Mouse (Mus musculus) spleen, adult 2 months (tissue): ENCODE results near the gene Cct4. TPM values are rescaled to one million over a fixed set of nuclear protein-coding genes. Genes with fewer than 3 reads are reported as not detected.
A peak's percentile ranks its signal among the peaks of the same experiment; 100 is the strongest.

ENCODE experiments used
- DNase-seq, 2 experiments: peaks; one replicate each; pipeline versions ENCODE4 v3.0.0 to v3.0.0-alpha.2; 2012 to 2021; ENCODE audit warnings: low spot score in 2 of 2, low read depth in 1 of 2
- H3K27ac ChIP-seq: fragments of 200-500 bp; 2 replicates; pipeline ENCODE4 v1.5.1; 2012; ENCODE audit warnings: low read length, inconsistent platforms; ENCODE audit not compliant: insufficient read depth
- H3K27me3 ChIP-seq: fragments of 200-500 bp; 2 replicates; pipeline ENCODE4 v1.6.1; 2012; ENCODE audit warnings: mild to moderate bottlenecking, moderate library complexity, low read length, inconsistent platforms; ENCODE audit not compliant: control insufficient read depth, insufficient read depth
- H3K36me3 ChIP-seq: fragments of 200-500 bp; 2 replicates; pipeline ENCODE4 v1.6.1; 2012; ENCODE audit warnings: mild to moderate bottlenecking, low read length, inconsistent platforms; ENCODE audit not compliant: control insufficient read depth, insufficient read depth
- H3K4me1 ChIP-seq: fragments of 200-500 bp; 2 replicates; pipeline ENCODE4 v1.6.1; 2011; ENCODE audit warnings: inconsistent platforms; ENCODE audit not compliant: control insufficient read depth, insufficient read depth, insufficient read length
- H3K4me3 ChIP-seq: fragments of 200-500 bp; 2 replicates; pipeline ENCODE4 v1.5.1; 2011; ENCODE audit warnings: mild to moderate bottlenecking, inconsistent platforms; ENCODE audit not compliant: insufficient read depth, insufficient read length; ENCODE audit errors: extremely low read depth
- CTCF ChIP-seq: fragments of 200-500 bp; IDR thresholded peaks from 2 replicates; pipeline ENCODE4 v1.5.1; 2011; ENCODE audit warnings: mild to moderate bottlenecking, inconsistent platforms; ENCODE audit not compliant: insufficient read depth, insufficient read length, insufficient replicate concordance; ENCODE audit errors: extremely low read depth
- POLR2A ChIP-seq: fragments of 200-500 bp; IDR thresholded peaks from 2 replicates; pipeline ENCODE4 v1.6.1; 2011; ENCODE audit warnings: low read depth, low read length, inconsistent platforms
- WGBS: fragments of 180-500 bp; shearing (Covaris S2); methylation state at CpG from one replicate; pipeline ENCODE4 v1.1.7; 2018; 5-methylcytosine and 5-hydroxymethylcytosine counted together
- polyA plus RNA-seq: library from polyadenylated mRNA; depleted of rRNA; stranded (reverse); fragments of >200 nt; gene quantifications from 2 replicates; pipeline ENCODE4 v1.2.3, GENCODE M21; 2012; rRNA removed

The Cct4 gene
- 155 and 159 TPM in 2 replicates for polyA plus RNA-seq

GRCm38 (mm10) chr11:22990393-22991126 is at the start of gene Cct4:
Gene Cct4 (plus strand): TSS chr11:22990519.
- Histone ChIP-seq H3K27me3 (no peaks in the 10 kb centered on the region), H3K4me1 (peaks cover 4% of the 10 kb centered on the region), H3K27ac (peak within 1 kb of the TSS; percentile 86), H3K4me3 (peak within 1 kb of the TSS; percentile 85), H3K36me3 (peaks cover 13% of the 10 kb centered on the region)
- whole genome bisulfite sequencing = under 1% methylated on average over 66 of the region's 66 CpGs
- TF ChIP-seq POLR2A = peak; percentile 86
- TF ChIP-seq CTCF = no peak
- DNase-seq = peak; percentile 69 to 89

- TF ChIP-seq POLR2A = no peak
- no peak for TF ChIP-seq CTCF
- DNase-seq = no peak
- H3K4me3 ChIP-seq = no peak overlapping the region
- no peaks in the 10 kb centered on the region for H3K27me3 ChIP-seq
- no peaks in the 10 kb centered on the region for H3K36me3 ChIP-seq
- H3K4me1 ChIP-seq = peaks cover 4% of the 10 kb centered on the region; the same call in 1 of the 2 replicates
- WGBS = 89% methylated on average over 1 of the region's 1 CpGs
- no peak overlapping the region for H3K27ac ChIP-seq
Measured at GRCm38 (mm10) chr11:22949101-22949500, 41.2 kb upstream of the Cct4 start.

- Histone ChIP-seq H3K27ac (no peak overlapping the region), H3K27me3 (no peaks in the 10 kb centered on the region), H3K4me3 (no peak overlapping the region), H3K4me1 (peaks cover 6% of the 10 kb centered on the region; the same call in 1 of the 2 replicates), H3K36me3 (no peaks in the 10 kb centered on the region)
- DNase-seq = no peak
- WGBS = 94% methylated on average over 6 of the region's 6 CpGs
- TF ChIP-seq POLR2A = no peak
- TF ChIP-seq CTCF = no peak
Measured at GRCm38 (mm10) chr11:22950131-22950530, 40.2 kb upstream of the Cct4 start.

- H3K27ac ChIP-seq = peak overlapping the region; percentile 36; the same call in 1 of the 2 replicates
- H3K27me3 ChIP-seq = no peaks in the 10 kb centered on the region
- TF ChIP-seq POLR2A (no peak), CTCF (no peak)
- 56% methylated on average over 7 of the region's 7 CpGs for WGBS
- H3K36me3 ChIP-seq = no peaks in the 10 kb centered on the region
- DNase-seq = no peak
- H3K4me1 ChIP-seq = peaks cover 6% of the 10 kb centered on the region; the same call in 1 of the 2 replicates
- H3K4me3 ChIP-seq = no peak overlapping the region
Measured at GRCm38 (mm10) chr11:22952668-22953067, 37.7 kb upstream of the Cct4 start.

DNA sequence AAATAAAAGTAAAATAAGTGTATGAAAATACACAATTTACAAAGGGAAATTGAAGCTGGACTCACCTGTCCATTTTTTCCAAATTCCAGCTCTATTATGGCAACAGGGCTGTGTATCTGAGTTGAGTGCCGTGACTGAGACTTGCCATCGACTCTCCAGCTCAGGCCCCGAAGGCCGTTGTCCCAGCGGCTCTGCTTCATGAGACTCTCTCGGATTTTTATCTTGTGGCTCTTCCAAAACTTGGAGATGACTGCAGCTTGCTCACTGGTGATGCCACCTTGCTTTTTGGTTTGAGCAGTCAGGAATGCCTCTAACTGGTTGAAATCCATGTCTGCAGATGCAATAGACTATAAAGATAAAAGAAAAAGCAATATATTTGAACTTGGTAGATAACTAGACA is 34.0 kb upstream of the Cct4 start:
- 96% methylated on average over 6 of the region's 6 CpGs for WGBS

GRCm38 (mm10) chr11:22956830-22957229 is 33.5 kb upstream of the Cct4 start:
- no peak overlapping the region for H3K27ac ChIP-seq

More for the DNA sequence above, 34.0 kb upstream of the Cct4 start:
- Histone ChIP-seq H3K27ac (no peak overlapping the region), H3K36me3 (no peaks in the 10 kb centered on the region), H3K4me3 (no peak overlapping the region), H3K27me3 (no peaks in the 10 kb centered on the region), H3K4me1 (peaks cover 6% of the 10 kb centered on the region; the same call in 1 of the 2 replicates)
- TF ChIP-seq POLR2A = no peak
- no peak for TF ChIP-seq CTCF
- no peak for DNase-seq

DNA sequence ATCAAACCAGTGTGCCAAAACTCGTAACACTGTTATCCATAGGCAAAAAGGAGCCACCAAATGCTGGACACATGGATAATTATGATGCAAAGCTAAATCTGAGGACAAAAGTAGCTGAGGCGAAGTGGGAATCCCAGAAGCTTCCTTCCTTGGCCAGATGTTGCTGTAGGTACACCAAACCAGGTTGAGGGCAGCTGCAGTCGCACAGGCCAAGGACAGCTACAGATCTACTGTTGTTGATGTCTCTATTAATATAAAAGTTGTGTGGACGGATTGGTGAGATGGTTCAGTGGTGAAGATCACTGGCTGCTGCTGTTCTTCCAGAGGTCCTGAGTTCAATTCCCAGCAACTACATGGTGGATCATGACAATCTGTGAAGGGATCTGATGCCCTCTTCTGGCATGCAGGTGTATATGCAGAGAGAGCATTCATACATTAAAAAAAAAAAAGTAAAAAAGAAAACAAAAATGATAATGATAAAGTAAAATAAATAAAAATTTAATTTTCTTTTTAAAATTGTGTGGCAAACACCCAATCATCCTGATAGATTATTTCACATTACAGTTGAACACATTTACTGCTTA is 32.4 kb upstream of the Cct4 start:
- no peak overlapping the region for H3K4me3 ChIP-seq
- peak; percentile 15; the same call in 1 of the 2 replicates for TF ChIP-seq CTCF
- TF ChIP-seq POLR2A = no peak
- WGBS = 94% methylated on average over 4 of the region's 4 CpGs
- DNase-seq = no peak
- no peak overlapping the region for H3K27ac ChIP-seq
- H3K36me3 ChIP-seq = no peaks in the 10 kb centered on the region
- H3K27me3 ChIP-seq = no peaks in the 10 kb centered on the region
- H3K4me1 ChIP-seq = peaks cover 2% of the 10 kb centered on the region; the same call in 1 of the 2 replicates

More at GRCm38 (mm10) chr11:22956830-22957229, 33.5 kb upstream of the Cct4 start:
- WGBS = 76% methylated on average over 4 of the region's 4 CpGs
- no peak overlapping the region for H3K4me3 ChIP-seq
- no peak for TF ChIP-seq POLR2A
- peak; percentile 78 for TF ChIP-seq CTCF
- H3K36me3 ChIP-seq = no peaks in the 10 kb centered on the region
- no peaks in the 10 kb centered on the region for H3K27me3 ChIP-seq
- H3K4me1 ChIP-seq = peaks cover 6% of the 10 kb centered on the region; the same call in 1 of the 2 replicates
- peak in 1 of 2 experiments; percentile 54 for DNase-seq
